Comparison of ENCODE assay signal across 19 mouse cellular contexts in genomic region chr3:100680226-100680625, GRCm38 (mm10). TPM values are rescaled to one million over a fixed set of nuclear protein-coding genes. Genes with fewer than 3 reads are reported as not detected.
DNase-seq lines count a peak whose midpoint lies in the region; ATAC-seq lines count a peak whose summit lies in the region.
"Had no signal": no experiment of that assay in that cellular context is flagged by ENCODE, and none has a peak within 500 bp of the region (broad histone marks: within the 10 kb centered on the region; RNA-seq: fewer than 3 reads in every experiment).

No protein-coding gene starts in this region.

- no peak overlapping the region for H3K27ac ChIP-seq in heart, embryonic 12.5 days (ENCODE audit: poor library complexity, severe bottlenecking)
- 0 out of 2 replicates have a peak overlapping the region, but pooled peaks have one; percentile 14 for H3K27ac ChIP-seq in liver, embryonic 12.5 days
- H3K27ac ChIP-seq: forebrain, embryonic 13.5 days; heart, embryonic 13.5 days; limb, embryonic 13.5 days had no signal

- no peaks in the 10 kb centered on the region for H3K36me3 ChIP-seq in heart, embryonic 12.5 days
- H3K36me3 ChIP-seq in liver, embryonic 12.5 days: no peaks in the 10 kb centered on the region; the same call in 1 of the 2 replicates
- H3K36me3 ChIP-seq: heart, embryonic 13.5 days had no signal

- no peak for ATAC-seq in heart, embryonic 12.5 days (ENCODE audit: insufficient number of reproducible peaks, low FRiP score)
- ATAC-seq in liver, embryonic 12.5 days: no peak
- no peak for ATAC-seq in CD4-positive, CD25-positive, alpha-beta regulatory T cell, adult 4 months
- ATAC-seq: forebrain, embryonic 13.5 days had no signal

- H3K4me1 ChIP-seq in heart, embryonic 12.5 days (replicated peaks): peaks cover 28% of the 10 kb centered on the region
- H3K4me1 ChIP-seq in liver, embryonic 12.5 days: peaks cover 59% of the 10 kb centered on the region

- H3K27me3 ChIP-seq in heart, embryonic 12.5 days (replicated peaks): no peaks in the 10 kb centered on the region
- no peaks in the 10 kb centered on the region for H3K27me3 ChIP-seq in liver, embryonic 12.5 days (replicated peaks)
- H3K27me3 ChIP-seq: CH12.LX; forebrain, embryonic 13.5 days; heart, embryonic 13.5 days; limb, embryonic 13.5 days had no signal

- no peak overlapping the region for H3K4me3 ChIP-seq in heart, embryonic 12.5 days
- H3K4me3 ChIP-seq in liver, embryonic 12.5 days: no peak overlapping the region
- H3K4me3 ChIP-seq: forebrain, embryonic 13.5 days; heart, embryonic 13.5 days; limb, embryonic 13.5 days had no signal

- WGBS in heart, embryonic 12.5 days: 60% methylated on average over 2 of the region's 2 CpGs
- WGBS in liver, embryonic 12.5 days (ENCODE audit: insufficient replicate concordance): 85% methylated on average over 2 of the region's 2 CpGs

- DNase-seq in adrenal gland, adult (ENCODE audit: inconsistent age in 2 of 2, low spot score in 1 of 2): peak; percentile 42 to 80
- no peak for DNase-seq in adrenal gland, postnatal 4 days (ENCODE audit: low spot score in 2 of 2)
- DNase-seq in heart, postnatal 4 days: no peak
- no peak for DNase-seq in liver
- DNase-seq in adrenal gland, postnatal 10 days: peak; percentile 68
- DNase-seq: cerebellum, adult 11-12 months; cerebellum, postnatal 36 days; kidney, adult 18-20 months; lung, adult 2 months; lung, postnatal 36 days; thymus, adult 18-20 months had no signal

- H3K4me2 ChIP-seq in heart, embryonic 12.5 days: peak overlapping the region; percentile 20; the same call in 1 of the 2 replicates
- no peak overlapping the region for H3K4me2 ChIP-seq in liver, embryonic 12.5 days
- H3K4me2 ChIP-seq: forebrain, embryonic 13.5 days; heart, embryonic 13.5 days; limb, embryonic 13.5 days; midbrain, embryonic 11.5 days had no signal

- no peaks in the 10 kb centered on the region for H3K9me3 ChIP-seq in heart, embryonic 12.5 days (replicated peaks)
- H3K9me3 ChIP-seq in liver, embryonic 12.5 days (replicated peaks): no peaks in the 10 kb centered on the region
- H3K9me3 ChIP-seq: forebrain, embryonic 13.5 days; heart, embryonic 13.5 days had no signal

- no peak overlapping the region for H3K9ac ChIP-seq in heart, embryonic 12.5 days
- H3K9ac ChIP-seq in liver, embryonic 12.5 days: no peak overlapping the region
- H3K9ac ChIP-seq: forebrain, embryonic 13.5 days; heart, embryonic 13.5 days; limb, embryonic 13.5 days had no signal

RNA-seq across cellular contexts. Expression of gene Man1a2, which starts 5.1 kb away (rescaled TPM):
- total RNA-seq in adrenal gland, postnatal 4 days (2021): 100 to 1,000 TPM; 111 to 125 TPM
- 83.5 and 91.1 TPM in 2 replicates for polyA plus RNA-seq in heart, embryonic 12.5 days (2016; fragmentation: Nextera tagmentation; extraction: Ambion mirVana)
- total RNA-seq in heart, postnatal 4 days (2021): 10 to 100 TPM; 78.7 to 82.8 TPM
- 61.2 and 65.0 TPM in 2 replicates for polyA plus RNA-seq in liver, embryonic 12.5 days (2016; fragmentation: Nextera tagmentation; extraction: Ambion mirVana)
- 10 to 100 TPM; 78.8 to 86.7 TPM for total RNA-seq in adrenal gland, postnatal 10 days (2021)
- 10 to 100 TPM; 19.8 to 38.9 TPM for polyA plus RNA-seq in CD4-positive, CD25-positive, alpha-beta regulatory T cell, adult 4 months (2017; shearing (Covaris generic))

Comparison
In these comparisons a context has a peak if more than half of its experiments do, and no peak if none do; other contexts are left out.
1. DNase-seq: peak in adrenal gland, adult (2 of 2) and adrenal gland, postnatal 10 days (single experiment); none in adrenal gland, postnatal 4 days (0 of 2), heart, postnatal 4 days (single experiment) and liver (single experiment).